Mouse (Mus musculus) lung, adult 2 months (tissue): ENCODE data around the gene Cln6. TPM values are rescaled to one million over a fixed set of nuclear protein-coding genes. Genes with fewer than 3 reads are reported as not detected.
A peak's percentile ranks its signal among the peaks of the same experiment; 100 is the strongest.

Source experiments
- DNase-seq: peaks from one replicate; pipeline ENCODE4 v3.0.0; 2022
- H3K4me1 ChIP-seq: fragments of 200-500 bp; 2 replicates; pipeline ENCODE4 v1.6.1; 2011; ENCODE audit warnings: low read length; ENCODE audit not compliant: control insufficient read depth, insufficient read depth
- H3K4me3 ChIP-seq: fragments of 200-500 bp; replicated peaks from 2 replicates; pipeline ENCODE3; 2011; ENCODE audit warnings: low read depth, mild to moderate bottlenecking, control low read depth, low read length; ENCODE audit errors: extremely low read depth
- CTCF ChIP-seq: fragments of 200-500 bp; IDR thresholded peaks from 2 replicates; pipeline ENCODE4 v1.5.1; 2011; ENCODE audit warnings: mild to moderate bottlenecking, low read length, control low read depth; ENCODE audit not compliant: insufficient read depth
- POLR2A ChIP-seq: fragments of 200-500 bp; IDR thresholded peaks from 2 replicates; pipeline ENCODE4 v1.6.1; 2011; ENCODE audit warnings: low read depth, mild to moderate bottlenecking, control low read depth, low read length, borderline replicate concordance; ENCODE audit errors: extremely low read depth
- WGBS: fragments of 180-500 bp; shearing (Covaris S2); methylation state at CpG from one replicate; pipeline ENCODE4 v1.1.7; 2018; 5-methylcytosine and 5-hydroxymethylcytosine counted together
- polyA plus RNA-seq: library from polyadenylated mRNA; depleted of rRNA; stranded (reverse); fragments of >200 nt; gene quantifications from 2 replicates; pipeline ENCODE4 v1.2.3, GENCODE M21; 2012; rRNA removed

Cln6 gene
- polyA plus RNA-seq, 1 experiment, result 60.8 TPM

DNA sequence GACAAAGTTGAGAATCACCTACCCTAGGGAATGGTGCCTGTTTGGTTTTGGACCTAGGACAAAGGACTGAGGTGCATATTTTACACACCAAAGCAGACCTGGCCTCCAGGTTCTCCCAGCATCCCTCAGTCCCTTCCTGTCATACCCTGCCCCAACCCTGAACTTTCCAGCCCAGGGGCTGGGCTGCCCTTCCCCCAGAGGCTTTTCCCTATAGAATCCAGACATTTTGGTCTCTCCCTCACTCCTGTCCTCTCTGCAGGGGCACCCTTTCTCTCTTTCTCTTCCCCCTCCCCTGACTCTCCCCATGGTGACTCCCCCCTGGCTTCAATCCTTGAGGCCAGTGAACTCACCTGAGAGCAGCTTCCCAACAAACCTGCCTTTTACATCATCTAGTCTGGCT lies 32.1 kb downstream of the Cln6 start:
- Histone ChIP-seq H3K4me1 (no peaks in the 10 kb centered on the region), H3K4me3 (no peak overlapping the region)
- no peak for DNase-seq
- no peak for TF ChIP-seq POLR2A
- TF ChIP-seq CTCF, result no peak

DNA sequence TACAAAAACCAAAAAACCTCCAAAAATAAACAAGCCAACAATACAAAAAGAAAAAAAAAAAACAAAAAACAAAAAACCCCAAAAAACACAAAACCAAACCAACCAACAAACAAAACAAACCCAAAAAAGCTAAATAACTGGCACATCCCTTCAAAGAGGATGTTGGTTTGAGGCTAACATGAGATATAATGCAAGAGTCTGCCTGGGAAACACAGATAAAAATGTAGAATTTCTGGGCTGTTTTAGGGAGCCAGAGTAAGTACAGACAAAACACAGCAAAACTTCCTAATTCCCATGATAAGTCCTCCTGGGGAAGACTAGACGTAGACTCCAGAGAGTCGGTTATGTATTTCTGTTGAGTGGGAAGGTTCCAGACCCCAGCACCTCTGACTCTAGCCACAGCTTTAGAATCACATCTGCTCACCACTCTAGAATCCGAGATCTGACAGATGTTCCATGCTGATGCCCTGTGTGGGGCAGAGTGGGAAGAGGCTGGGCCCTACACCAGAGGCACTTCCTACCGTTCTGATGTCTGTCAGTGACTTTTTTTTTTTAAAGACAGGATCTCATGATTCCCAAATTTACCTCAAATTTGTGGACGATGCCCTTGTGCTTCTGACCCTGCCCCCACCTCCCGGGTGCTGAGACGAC lies 38.5 kb downstream of the Cln6 start:
- Histone ChIP-seq H3K4me3 (no peak overlapping the region), H3K4me1 (no peaks in the 10 kb centered on the region; the same call in 1 of the 2 replicates)
- no peak for DNase-seq
- TF ChIP-seq POLR2A, result no peak
- TF ChIP-seq CTCF, result no peak
- 69% methylated on average over 7 of the region's 7 CpGs for WGBS

DNA sequence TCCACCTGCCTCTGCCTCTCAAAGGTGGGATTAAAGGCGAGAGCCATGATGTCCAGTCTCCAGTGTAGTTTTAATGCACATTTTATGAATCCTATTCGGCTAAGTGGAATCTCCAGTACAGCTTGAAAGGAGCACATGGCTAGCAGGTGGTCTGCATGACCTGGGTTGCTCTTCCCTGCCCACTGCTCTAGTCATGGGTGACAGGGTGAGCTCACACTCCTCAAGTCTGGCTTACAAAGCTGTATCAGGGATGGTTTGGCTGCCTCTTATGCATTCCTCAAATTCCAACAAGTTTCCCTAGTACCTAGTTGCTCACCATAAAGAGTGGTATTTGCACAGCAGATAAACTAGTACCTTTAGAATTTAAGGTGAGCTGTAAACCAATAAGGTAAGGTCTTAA lies 39.2 kb downstream of the Cln6 start:
- WGBS, result 63% methylated on average over 2 of the region's 2 CpGs
- H3K4me3 ChIP-seq, result no peak overlapping the region
- DNase-seq, result no peak
- no peaks in the 10 kb centered on the region; the same call in 1 of the 2 replicates for H3K4me1 ChIP-seq
- TF ChIP-seq POLR2A (no peak), CTCF (no peak)

DNA sequence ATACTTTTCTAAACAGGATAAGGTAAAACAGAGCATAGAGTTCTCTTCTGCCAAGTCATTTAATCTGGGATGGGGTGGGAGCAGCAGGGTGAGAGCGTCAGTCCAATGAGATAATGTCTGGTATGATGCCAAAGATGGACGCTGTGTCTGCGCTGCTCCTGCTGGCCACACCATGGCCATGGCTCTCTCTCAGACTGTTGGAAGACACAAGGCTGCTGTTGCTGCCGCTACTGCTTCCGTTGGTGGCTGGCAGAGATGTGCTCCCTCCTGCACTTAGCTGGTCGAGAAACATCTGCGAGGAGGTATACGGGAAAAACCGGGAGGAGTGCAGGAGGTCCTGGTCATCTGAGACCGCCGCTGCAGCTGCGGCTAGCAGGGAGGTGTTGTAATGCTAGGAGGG lies 43.3 kb downstream of the Cln6 start:
- Histone ChIP-seq H3K4me1 (no peaks in the 10 kb centered on the region; the same call in 1 of the 2 replicates), H3K4me3 (peak overlapping the region; percentile 28)
- TF ChIP-seq CTCF (0 out of 2 replicates have a peak, but pooled peaks have one; percentile 15), POLR2A (no peak)
- no peak for DNase-seq
- 51% methylated on average over 12 of the region's 12 CpGs for WGBS

DNA sequence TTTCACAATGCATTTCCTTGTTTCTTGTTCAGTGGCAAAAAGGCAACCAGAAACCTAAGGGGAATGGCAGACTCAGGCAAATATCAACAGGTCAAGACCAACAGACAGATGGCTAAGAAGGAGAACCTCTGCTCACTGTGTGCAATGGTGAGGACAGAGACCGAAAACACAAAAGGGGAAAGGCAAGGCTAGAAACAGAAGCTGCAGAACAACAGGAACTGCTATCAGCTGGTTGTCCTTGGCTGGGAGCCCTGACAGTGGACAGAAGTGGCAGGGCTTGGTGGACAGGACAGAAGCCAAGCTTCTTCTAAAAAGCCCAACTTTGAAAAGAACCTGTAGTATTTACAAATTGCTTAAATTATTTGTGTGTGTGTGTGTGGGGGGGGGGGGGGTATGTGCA lies 55.9 kb downstream of the Cln6 start:
- Histone ChIP-seq H3K4me1 (peaks cover 2% of the 10 kb centered on the region; the same call in 1 of the 2 replicates), H3K4me3 (no peak overlapping the region)
- 31% methylated on average over 1 of the region's 1 CpGs for WGBS
- TF ChIP-seq POLR2A (no peak), CTCF (no peak)
- no peak for DNase-seq

Other genes starting within 250 kb of the Cln6 start
- gene Itga11, start 161.0 kb upstream of the Cln6 start, polyA plus RNA-seq, result 0.70 and 1.1 TPM in 2 replicates
- gene Fem1b, start 26.9 kb upstream of the Cln6 start, polyA plus RNA-seq, result 12.1 and 13.9 TPM in 2 replicates
- gene Calml4, start 19.3 kb downstream of the Cln6 start, polyA plus RNA-seq, result 7.1 and 11.6 TPM in 2 replicates
- gene Pias1, start 149.1 kb downstream of the Cln6 start, polyA plus RNA-seq, result 25.4 and 36.5 TPM in 2 replicates